In the genomic region with DNA sequence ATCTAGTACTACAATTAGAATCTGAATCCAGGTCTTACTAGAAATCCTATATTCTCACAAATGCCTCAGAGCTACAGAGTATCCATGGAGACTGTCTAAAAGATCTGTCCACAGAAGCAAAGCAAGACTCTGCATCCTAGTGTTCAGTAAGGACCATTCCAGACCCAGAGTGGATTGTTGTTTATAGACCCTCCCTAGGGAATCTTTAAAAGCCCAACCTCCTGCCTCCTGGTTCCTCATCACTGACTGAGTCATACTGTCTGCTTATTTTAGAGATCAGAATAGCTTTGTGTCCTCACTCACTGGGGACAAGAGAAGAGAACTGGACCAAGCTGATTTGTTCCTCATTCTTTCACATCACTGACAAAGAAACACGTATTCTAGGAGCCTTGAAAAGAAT, we compare ENCODE assay signal across 24 mouse cellular contexts.
DNase-seq lines count a peak whose midpoint lies in the region; ATAC-seq and TF ChIP-seq lines count a peak whose summit lies in the region.
"Had no signal": no experiment of that assay in that cellular context is flagged by ENCODE, and none has a peak within 500 bp of the region (broad histone marks: within the 10 kb centered on the region; RNA-seq: fewer than 3 reads in every experiment).

No protein-coding gene starts in this region.

- H3K9me3 ChIP-seq in kidney, postnatal 0 days (replicated peaks; ENCODE audit: low read length): no peaks in the 10 kb centered on the region
- H3K9me3 ChIP-seq: forebrain, embryonic 10.5 days; forebrain, embryonic 13.5 days; G1E; hindbrain, embryonic 10.5 days; hindbrain, embryonic 13.5 days; intestine, embryonic 15.5 days had no signal

- WGBS in kidney, postnatal 0 days: 49% methylated on average over 1 of the region's 1 CpGs

- H3K4me2 ChIP-seq in kidney, postnatal 0 days (ENCODE audit: low read length): no peak overlapping the region
- H3K4me2 ChIP-seq: forebrain, embryonic 13.5 days; heart, embryonic 11.5 days; hindbrain, embryonic 13.5 days; intestine, embryonic 15.5 days had no signal

- DNase-seq in frontal cortex, postnatal 25 days (ENCODE audit: low spot score in 2 of 2): no peak
- peak; percentile 63 for DNase-seq in kidney, postnatal 0 days (ENCODE audit: low spot score)
- no peak for DNase-seq in kidney, adult 8-10 months
- DNase-seq in Muller cell, postnatal 12 days (ENCODE audit: inconsistent ontology term): peak; percentile 27
- peak; percentile 21 for DNase-seq in brain, adult 2 months (ENCODE audit: low read depth, low spot score)
- DNase-seq in urinary bladder, adult 2 months (ENCODE audit: low spot score): no peak
- no peak for DNase-seq in gastrocnemius, postnatal 4 days (ENCODE audit: low spot score in 2 of 2)
- DNase-seq: adrenal gland, adult 2 months; adrenal gland, postnatal 14 days; B cell, adult 2 months; cerebellum, adult 11-12 months; cerebellum, adult 9-10 months; cerebellum, postnatal 14 days; gastrocnemius, postnatal 25 days had no signal

- H3K4me1 ChIP-seq in kidney, postnatal 0 days (replicated peaks; ENCODE audit: insufficient read depth, low read length): no peaks in the 10 kb centered on the region
- H3K4me1 ChIP-seq: forebrain, embryonic 10.5 days; forebrain, embryonic 13.5 days; hindbrain, embryonic 10.5 days; hindbrain, embryonic 13.5 days; intestine, embryonic 15.5 days had no signal

- H3K9ac ChIP-seq in kidney, postnatal 0 days (ENCODE audit: low read depth, low read length): no peak overlapping the region
- H3K9ac ChIP-seq: forebrain, embryonic 13.5 days; hindbrain, embryonic 13.5 days; intestine, embryonic 15.5 days had no signal

- no peak for TF ChIP-seq CTCF in kidney, postnatal 0 days (IDR thresholded peaks at IDR 0.05; ENCODE audit: low read depth)

- no peak overlapping the region for H3K27ac ChIP-seq in kidney, postnatal 0 days
- H3K27ac ChIP-seq: forebrain, embryonic 10.5 days; forebrain, embryonic 13.5 days; hindbrain, embryonic 10.5 days; hindbrain, embryonic 13.5 days; intestine, embryonic 15.5 days had no signal

- no peak overlapping the region for H3K4me3 ChIP-seq in kidney, postnatal 0 days (replicated peaks; ENCODE audit: low read depth, low read length)
- H3K4me3 ChIP-seq: forebrain, embryonic 10.5 days; forebrain, embryonic 13.5 days; hindbrain, embryonic 10.5 days; hindbrain, embryonic 13.5 days; intestine, embryonic 15.5 days had no signal

- H3K27me3 ChIP-seq in kidney, postnatal 0 days (ENCODE audit: insufficient read depth, low read length): no peaks in the 10 kb centered on the region
- H3K27me3 ChIP-seq: forebrain, embryonic 13.5 days; hindbrain, embryonic 13.5 days; intestine, embryonic 15.5 days had no signal

- H3K36me3 ChIP-seq in kidney, postnatal 0 days (ENCODE audit: insufficient read depth, low read length): no peaks in the 10 kb centered on the region
- H3K36me3 ChIP-seq: forebrain, embryonic 10.5 days; G1E; hindbrain, embryonic 10.5 days; hindbrain, embryonic 13.5 days; intestine, embryonic 15.5 days had no signal

- ATAC-seq in frontal cortex, adult (ENCODE audit: low TSS enrichment): peak; percentile 25; the same call in 1 of the 2 replicates
- ATAC-seq in kidney, postnatal 0 days (replicated peaks; ENCODE audit: low FRiP score, low read depth): 0 out of 2 replicates have a peak, but pooled peaks have one; percentile 33
- ATAC-seq: forebrain, embryonic 13.5 days; forebrain, embryonic 16.5 days; hindbrain, embryonic 16.5 days; intestine, embryonic 15.5 days had no signal

Comparison
In these comparisons a context has a peak if more than half of its experiments do, and no peak if none do; other contexts are left out.
1. DNase-seq: peak in kidney, postnatal 0 days (single experiment), Muller cell, postnatal 12 days (single experiment) and brain, adult 2 months (single experiment); none in frontal cortex, postnatal 25 days (0 of 2), kidney, adult 8-10 months (0 of 2), urinary bladder, adult 2 months (single experiment) and gastrocnemius, postnatal 4 days (0 of 2).